Mouse (Mus musculus) MEL (cell line): Measurements from ENCODE around the gene Pard3b. TPM values are rescaled to one million over a fixed set of nuclear protein-coding genes. Genes with fewer than 3 reads are reported as not detected.

Experiments
- DNase-seq: peaks from one replicate; pipeline ENCODE4 v3.0.0; 2011; ENCODE audit warnings: low read depth, low spot score
- H3K27ac ChIP-seq: 2 replicates; pipeline ENCODE4 v1.5.1; 2012; ENCODE audit warnings: low read depth, mild to moderate bottlenecking, control low read depth, low read length, moderate library complexity; ENCODE audit not compliant: control insufficient read depth
- H3K27me3 ChIP-seq, 2 experiments: fragments of 150-350 bp in 1 of 2; sonication (generic) in 1 of 2; 2 replicates each; pipeline ENCODE4 v1.6.1; 2012; ENCODE audit warnings: low read length in 2 of 2, mild to moderate bottlenecking in 2 of 2, improper control_type of control experiment in 1 of 2, moderate library complexity in 1 of 2; ENCODE audit not compliant: insufficient read depth in 2 of 2, control insufficient read depth in 1 of 2
- H3K36me3 ChIP-seq, 2 experiments: 2 replicates each; pipeline ENCODE4 v1.6.1; 2012 to 2014; ENCODE audit warnings: low read length in 2 of 2, improper control_type of control experiment in 1 of 2, inconsistent platforms in 1 of 2, mild to moderate bottlenecking in 1 of 2; ENCODE audit not compliant: insufficient read depth in 2 of 2, control insufficient read depth in 1 of 2
- H3K4me1 ChIP-seq, 2 experiments: fragments of 150-350 bp in 1 of 2; sonication (generic) in 1 of 2; 2 replicates each; pipeline ENCODE4 v1.6.1; 2012; ENCODE audit warnings: low read length in 2 of 2, improper control_type of control experiment in 1 of 2, mild to moderate bottlenecking in 1 of 2; ENCODE audit not compliant: insufficient read depth in 2 of 2, control insufficient read depth in 1 of 2
- H3K4me3 ChIP-seq, 2 experiments: fragments of 150-350 bp in 1 of 2; sonication (generic) in 1 of 2; 2 replicates each; pipeline ENCODE4 v1.5.1; 2012; ENCODE audit warnings: low read depth in 2 of 2, low read length in 2 of 2, mild to moderate bottlenecking in 2 of 2, moderate library complexity in 2 of 2, control low read depth in 1 of 2, improper control_type of control experiment in 1 of 2; ENCODE audit not compliant: control insufficient read depth in 1 of 2, insufficient read depth in 1 of 2
- H3K79me2 ChIP-seq: 2 replicates; pipeline ENCODE4 v1.6.1; 2012; ENCODE audit warnings: mild to moderate bottlenecking, low read length, moderate library complexity; ENCODE audit not compliant: control insufficient read depth, poor library complexity, insufficient read depth
- H3K9ac ChIP-seq: 2 replicates; pipeline ENCODE4 v1.6.1; 2012; ENCODE audit warnings: low read depth, mild to moderate bottlenecking, control low read depth, low read length, moderate library complexity; ENCODE audit not compliant: control insufficient read depth, poor library complexity, severe bottlenecking
- H3K9me3 ChIP-seq: fragments of 150-350 bp; sonication (generic); replicated peaks from 2 replicates; pipeline ENCODE4 v1.6.1; 2012; ENCODE audit warnings: mild to moderate bottlenecking, low read length, improper control_type of control experiment, moderate library complexity; ENCODE audit not compliant: insufficient read depth
- CHD2 ChIP-seq: IDR thresholded peaks from 2 replicates; pipeline ENCODE4 v1.6.1; 2011; ENCODE audit warnings: low read length, improper control_type of control experiment
- ETS1 ChIP-seq: IDR thresholded peaks from 2 replicates; pipeline ENCODE4 v1.6.1; 2012; ENCODE audit warnings: low read depth, mild to moderate bottlenecking, inconsistent platforms, low read length, improper control_type of control experiment, moderate library complexity
- HCFC1 ChIP-seq: IDR thresholded peaks from 2 replicates; pipeline ENCODE4 v1.6.1; 2012; ENCODE audit warnings: low read depth, mild to moderate bottlenecking, inconsistent platforms, low read length, improper control_type of control experiment, moderate library complexity
- JUND ChIP-seq: IDR thresholded peaks from 2 replicates; pipeline ENCODE4 v1.6.1; 2011; ENCODE audit warnings: low read depth, mild to moderate bottlenecking, improper control_type of control experiment, low read length
- MAFK ChIP-seq: IDR thresholded peaks from 2 replicates; pipeline ENCODE4 v1.6.1; 2011; ENCODE audit warnings: low read depth, mild to moderate bottlenecking, low read length, improper control_type of control experiment, borderline replicate concordance
- MEF2A ChIP-seq: IDR thresholded peaks from 2 replicates; pipeline ENCODE4 v1.6.1; 2014; ENCODE audit warnings: low read depth, mild to moderate bottlenecking, inconsistent platforms, low read length, improper control_type of control experiment; ENCODE audit not compliant: poor library complexity, insufficient replicate concordance, severe bottlenecking; ENCODE audit errors: extremely low read depth
- MYC ChIP-seq: IDR thresholded peaks from 2 replicates; pipeline ENCODE4 v1.6.1; 2011; ENCODE audit warnings: low read depth, mild to moderate bottlenecking, low read length, improper control_type of control experiment, moderate library complexity
- NELFE ChIP-seq: IDR thresholded peaks from 2 replicates; pipeline ENCODE4 v1.6.1; 2011; ENCODE audit warnings: low read depth, low read length, improper control_type of control experiment
- NRF1 ChIP-seq: IDR thresholded peaks from 2 replicates; pipeline ENCODE4 v1.6.1; 2014; ENCODE audit warnings: low read depth, mild to moderate bottlenecking, inconsistent platforms, low read length, improper control_type of control experiment, moderate library complexity; ENCODE audit not compliant: poor library complexity, insufficient read depth, severe bottlenecking
- POLR2A ChIP-seq, 2 experiments: IDR thresholded peaks; 2 replicates each; pipeline ENCODE4 v1.6.1; 2011 to 2012; ENCODE audit warnings: low read length in 2 of 2, mild to moderate bottlenecking in 2 of 2, control low read depth in 1 of 2, improper control_type of control experiment in 1 of 2, low read depth in 1 of 2, moderate library complexity in 1 of 2; ENCODE audit not compliant: control insufficient read depth in 1 of 2, insufficient read depth in 1 of 2, poor library complexity in 1 of 2
- POLR2AphosphoS2 ChIP-seq: IDR thresholded peaks from 2 replicates; pipeline ENCODE4 v1.6.1; 2011; ENCODE audit warnings: low read length, improper control_type of control experiment
- POLR2AphosphoS5 ChIP-seq: IDR thresholded peaks from 2 replicates; pipeline ENCODE4 v1.6.1; 2012; ENCODE audit warnings: low read depth, borderline replicate concordance, mild to moderate bottlenecking, inconsistent platforms, low read length, moderate library complexity, mixed read lengths
- RCOR1 ChIP-seq: IDR thresholded peaks from 2 replicates; pipeline ENCODE4 v1.6.1; 2012; ENCODE audit warnings: low read depth, mild to moderate bottlenecking, inconsistent platforms, low read length, improper control_type of control experiment
- SIN3A ChIP-seq: IDR thresholded peaks from 2 replicates; pipeline ENCODE4 v1.6.1; 2012; ENCODE audit warnings: low read length, improper control_type of control experiment, inconsistent platforms
- SMC3 ChIP-seq: IDR thresholded peaks from 2 replicates; pipeline ENCODE4 v1.6.1; 2011; ENCODE audit warnings: low read depth, low read length, improper control_type of control experiment
- TBP ChIP-seq: IDR thresholded peaks from 2 replicates; pipeline ENCODE4 v1.8.0; 2011; ENCODE audit warnings: low read depth, low read length, improper control_type of control experiment
- TCF12 ChIP-seq: IDR thresholded peaks from 2 replicates; pipeline ENCODE4 v1.6.1; 2014; ENCODE audit warnings: low read depth, mild to moderate bottlenecking, inconsistent platforms, low read length, improper control_type of control experiment, moderate library complexity
- polyA plus RNA-seq, 2 experiments: library from polyadenylated mRNA; stranded (reverse) in 1 of 2; unstranded in 1 of 2; fragments of >175 nt in 1 of 2; fragments of >200 nt in 1 of 2; gene quantifications; 2 replicates each; pipeline versions ENCODE4 v1.2.1 to v1.2.4; 2012; ENCODE audit warnings: low replicate concordance in 2 of 2, low read depth in 1 of 2; ENCODE audit not compliant: insufficient read length in 2 of 2, insufficient read depth in 1 of 2, missing spikeins in 1 of 2
- total RNA-seq: library from RNA; depleted of rRNA; stranded (reverse); fragments of 300-350 nt; gene quantifications from 2 replicates; pipeline ENCODE4 v1.2.3, GENCODE M21; 2012

Gene Pard3b
- total and polyA plus RNA-seq, 3 experiments: not detected

- no peak for DNase-seq
- Histone ChIP-seq H3K36me3 (no peaks in the 10 kb centered on the region), H3K4me3 (no peak overlapping the region), H3K4me1 (no peaks in the 10 kb centered on the region), H3K27me3 (no peaks in the 10 kb centered on the region), H3K9ac (no peak overlapping the region), H3K79me2 (no peaks in the 10 kb centered on the region), H3K27ac (no peak overlapping the region), H3K9me3 (no peaks in the 10 kb centered on the region)
- TF ChIP-seq NELFE (no peak), SMC3 (no peak), ETS1 (no peak), SIN3A (no peak), POLR2AphosphoS5 (no peak), MAFK (no peak), HCFC1 (no peak), MYC (no peak), NRF1 (no peak), POLR2A (IDR thresholded peaks at IDR 0.05; ENCODE audit: control insufficient read depth in 1 of 2, insufficient read depth in 1 of 2, low read depth in 1 of 2, low read length in 2 of 2, poor library complexity in 1 of 2) (no peak), CHD2 (no peak), MEF2A (no peak), RCOR1 (no peak), TBP (no peak)
These were observed 810.7 kb downstream of the Pard3b start for GRCm38 (mm10) chr1:62449193-62449875.

GRCm38 (mm10) chr1:62465536-62465935 is 826.9 kb downstream of the Pard3b start:
- TF ChIP-seq SIN3A (no peak), TCF12 (no peak), SMC3 (no peak), JUND (no peak), NELFE (no peak), POLR2AphosphoS2 (no peak), NRF1 (no peak)
- H3K27ac ChIP-seq: no peak overlapping the region
- H3K4me3 ChIP-seq: no peak overlapping the region
- no peak for DNase-seq
- no peaks in the 10 kb centered on the region for H3K27me3 ChIP-seq
- no peaks in the 10 kb centered on the region for H3K36me3 ChIP-seq
- H3K9ac ChIP-seq: no peak overlapping the region
- no peaks in the 10 kb centered on the region for H3K9me3 ChIP-seq
- no peaks in the 10 kb centered on the region for H3K4me1 ChIP-seq
- no peaks in the 10 kb centered on the region for H3K79me2 ChIP-seq
